Mouse (Mus musculus) neural tube, embryonic 11.5 days (tissue): ENCODE data around the gene Cdk19. TPM values are rescaled to one million over a fixed set of nuclear protein-coding genes. Genes with fewer than 3 reads are reported as not detected.

Source experiments
- ATAC-seq: fragments of 200-750 bp; cut with Nextera tagmentation; 2 replicates; pipeline ENCODE4 v1.8.0; 2017; ENCODE audit warnings: moderate number of reproducible peaks, mild to moderate bottlenecking, moderate TSS enrichment, moderate library complexity; ENCODE audit not compliant: insufficient read depth, low FRiP score, low TSS enrichment
- DNase-seq: peaks from one replicate; pipeline ENCODE4 v3.0.0-alpha.2; 2015; ENCODE audit warnings: low spot score
- H3K27ac ChIP-seq: fragments of 300-500 bp; sonication (generic); 2 replicates; pipeline ENCODE4 v1.5.1; 2014; ENCODE audit warnings: low read depth, mild to moderate bottlenecking, low read length
- H3K27me3 ChIP-seq: fragments of 300-500 bp; sonication (generic); 2 replicates; pipeline ENCODE4 v1.6.1; 2014; ENCODE audit warnings: mild to moderate bottlenecking, low read length, mixed read lengths; ENCODE audit not compliant: control insufficient read depth, insufficient read depth
- H3K36me3 ChIP-seq: fragments of 300-500 bp; sonication (generic); 2 replicates; pipeline ENCODE4 v1.6.1; 2014; ENCODE audit warnings: mild to moderate bottlenecking, low read length, moderate library complexity, mixed read lengths; ENCODE audit not compliant: control insufficient read depth, insufficient read depth
- H3K4me1 ChIP-seq: fragments of 300-500 bp; sonication (generic); 2 replicates; pipeline ENCODE4 v1.6.1; 2014; ENCODE audit warnings: low read length, mixed read lengths; ENCODE audit not compliant: control insufficient read depth, insufficient read depth
- H3K4me2 ChIP-seq: fragments of 300-500 bp; sonication (generic); 2 replicates; pipeline ENCODE4 v1.6.1; 2014; ENCODE audit warnings: low read depth, mild to moderate bottlenecking, moderate library complexity
- H3K4me3 ChIP-seq: fragments of 300-500 bp; sonication (generic); 2 replicates; pipeline ENCODE4 v1.5.1; 2014; ENCODE audit warnings: low read depth, low read length
- H3K9ac ChIP-seq: fragments of 300-500 bp; sonication (generic); 2 replicates; pipeline ENCODE4 v1.6.1; 2014; ENCODE audit warnings: mild to moderate bottlenecking, low read length
- H3K9me3 ChIP-seq: fragments of 300-500 bp; sonication (generic); 2 replicates; pipeline ENCODE4 v1.6.1; 2016; ENCODE audit warnings: low read length; ENCODE audit not compliant: control insufficient read depth
- WGBS: fragments of 180-500 bp; shearing (Covaris S2); extraction: QIAGEN DNeasy Blood & Tissue Kit; methylation state at CpG from one replicate; pipeline ENCODE4 v1.1.7; 2014; 5-methylcytosine and 5-hydroxymethylcytosine counted together
- polyA plus RNA-seq: library from polyadenylated mRNA; unstranded; fragments of >200 nt; fragmentation: Nextera tagmentation; extraction: Ambion mirVana; gene quantifications from 2 replicates; pipeline ENCODE4 v1.2.1, GENCODE M21; 2014

Cdk19 gene
- polyA plus RNA-seq, 1 experiment from 2014 or later: 8.2 TPM

DNA sequence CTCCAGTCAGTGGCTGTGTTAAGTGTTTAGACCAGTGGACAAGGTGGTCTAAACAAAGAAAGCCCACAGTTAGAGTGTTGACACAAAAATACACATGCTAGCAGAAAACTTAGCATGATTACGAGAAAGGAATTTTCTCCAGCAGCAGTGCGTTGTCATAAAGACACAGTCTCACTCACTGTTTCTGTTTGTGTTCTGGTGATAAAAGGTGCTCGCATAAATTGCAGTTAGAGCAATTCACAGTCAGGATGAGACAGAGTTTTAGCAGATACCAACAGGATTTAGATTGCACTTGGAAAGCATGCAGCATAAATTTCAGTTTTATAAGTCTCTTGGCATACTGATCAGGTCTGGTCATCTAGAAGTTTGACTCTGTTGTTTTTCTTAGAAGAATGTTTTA is 59.5 kb downstream of the Cdk19 start:
- Histone ChIP-seq H3K4me2 (no peak overlapping the region), H3K27me3 (no peaks in the 10 kb centered on the region), H3K4me3 (no peak overlapping the region), H3K27ac (no peak overlapping the region), H3K4me1 (no peaks in the 10 kb centered on the region), H3K9me3 (no peaks in the 10 kb centered on the region), H3K36me3 (no peaks in the 10 kb centered on the region), H3K9ac (no peak overlapping the region)
- ATAC-seq: no peak
- 90% methylated on average over 3 of the region's 3 CpGs for WGBS
- DNase-seq: no peak

DNA sequence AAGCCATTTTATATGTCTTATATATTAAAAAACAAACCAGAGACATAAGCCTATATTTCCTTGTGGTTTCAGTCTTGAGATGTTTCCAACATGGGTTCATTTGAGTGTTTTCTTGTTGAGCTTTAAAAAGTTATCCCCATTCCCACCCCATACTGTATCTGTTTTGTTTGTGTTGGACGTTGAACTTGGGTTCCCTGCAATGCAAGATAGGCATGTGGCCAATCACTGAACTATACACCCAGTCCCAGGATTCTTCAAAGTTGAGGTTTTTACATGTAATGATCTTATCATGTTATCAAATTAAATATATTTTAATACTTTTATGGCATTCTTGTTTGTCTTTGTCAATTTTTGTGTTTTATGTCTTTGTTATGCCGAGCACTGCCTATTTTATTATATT is 60.0 kb downstream of the Cdk19 start:
- Histone ChIP-seq H3K4me1 (no peaks in the 10 kb centered on the region), H3K9me3 (no peaks in the 10 kb centered on the region), H3K27ac (no peak overlapping the region), H3K36me3 (no peaks in the 10 kb centered on the region), H3K4me2 (no peak overlapping the region), H3K9ac (no peak overlapping the region), H3K27me3 (no peaks in the 10 kb centered on the region), H3K4me3 (no peak overlapping the region)
- DNase-seq: no peak
- 79% methylated on average over 2 of the region's 2 CpGs for WGBS
- ATAC-seq: no peak

GRCm38 (mm10) chr10:40400293-40400692 is 60.9 kb downstream of the Cdk19 start:
- H3K36me3 ChIP-seq: no peaks in the 10 kb centered on the region
- no peak overlapping the region for H3K27ac ChIP-seq
- no peaks in the 10 kb centered on the region for H3K27me3 ChIP-seq
- 88% methylated on average over 4 of the region's 4 CpGs for WGBS
- no peak for ATAC-seq
- H3K4me3 ChIP-seq: no peak overlapping the region
- no peaks in the 10 kb centered on the region for H3K9me3 ChIP-seq
- H3K4me1 ChIP-seq: no peaks in the 10 kb centered on the region
- DNase-seq: no peak
- no peak overlapping the region for H3K4me2 ChIP-seq
- no peak overlapping the region for H3K9ac ChIP-seq

GRCm38 (mm10) chr10:40406655-40407054 is 67.3 kb downstream of the Cdk19 start:
- ATAC-seq: no peak
- WGBS: 94% methylated on average over 3 of the region's 3 CpGs

GRCm38 (mm10) chr10:40409336-40409735 is 70.0 kb downstream of the Cdk19 start:
- Histone ChIP-seq H3K9me3 (no peaks in the 10 kb centered on the region), H3K27me3 (no peaks in the 10 kb centered on the region), H3K27ac (no peak overlapping the region), H3K36me3 (no peaks in the 10 kb centered on the region), H3K4me3 (no peak overlapping the region), H3K4me2 (no peak overlapping the region), H3K4me1 (no peaks in the 10 kb centered on the region), H3K9ac (no peak overlapping the region)
- DNase-seq: no peak
- ATAC-seq: no peak
- WGBS: 92% methylated on average over 2 of the region's 2 CpGs

More at GRCm38 (mm10) chr10:40406655-40407054, 67.3 kb downstream of the Cdk19 start:
- H3K9me3 ChIP-seq: no peaks in the 10 kb centered on the region
- H3K9ac ChIP-seq: no peak overlapping the region
- H3K4me2 ChIP-seq: no peak overlapping the region
- no peaks in the 10 kb centered on the region for H3K27me3 ChIP-seq
- H3K27ac ChIP-seq: no peak overlapping the region
- no peaks in the 10 kb centered on the region for H3K36me3 ChIP-seq
- DNase-seq: no peak
- no peaks in the 10 kb centered on the region for H3K4me1 ChIP-seq
- H3K4me3 ChIP-seq: no peak overlapping the region

- Histone ChIP-seq H3K9me3 (no peaks in the 10 kb centered on the region), H3K4me2 (no peak overlapping the region), H3K9ac (no peak overlapping the region), H3K27me3 (no peaks in the 10 kb centered on the region), H3K4me1 (no peaks in the 10 kb centered on the region), H3K27ac (no peak overlapping the region), H3K36me3 (no peaks in the 10 kb centered on the region), H3K4me3 (no peak overlapping the region)
- WGBS: 95% methylated on average over 2 of the region's 2 CpGs
- no peak for ATAC-seq
- DNase-seq: no peak
These were observed 72.0 kb downstream of the Cdk19 start for GRCm38 (mm10) chr10:40411370-40411769.

GRCm38 (mm10) chr10:40416944-40417343 is 77.6 kb downstream of the Cdk19 start:
- 83% methylated on average over 7 of the region's 7 CpGs for WGBS
- no peak overlapping the region for H3K9ac ChIP-seq
- no peak for DNase-seq

GRCm38 (mm10) chr10:40419841-40420240 is 80.5 kb downstream of the Cdk19 start:
- Histone ChIP-seq H3K4me2 (no peak overlapping the region), H3K4me1 (no peaks in the 10 kb centered on the region), H3K4me3 (no peak overlapping the region), H3K27me3 (no peaks in the 10 kb centered on the region), H3K9ac (no peak overlapping the region), H3K27ac (no peak overlapping the region), H3K9me3 (no peaks in the 10 kb centered on the region), H3K36me3 (no peaks in the 10 kb centered on the region)
- DNase-seq (no peak), ATAC-seq (no peak)
- WGBS: 76% methylated on average over 4 of the region's 4 CpGs

More at GRCm38 (mm10) chr10:40416944-40417343, 77.6 kb downstream of the Cdk19 start:
- Histone ChIP-seq H3K4me1 (no peaks in the 10 kb centered on the region), H3K4me2 (no peak overlapping the region), H3K27me3 (no peaks in the 10 kb centered on the region), H3K9me3 (no peaks in the 10 kb centered on the region), H3K36me3 (no peaks in the 10 kb centered on the region), H3K27ac (no peak overlapping the region), H3K4me3 (no peak overlapping the region)
- ATAC-seq: no peak

DNA sequence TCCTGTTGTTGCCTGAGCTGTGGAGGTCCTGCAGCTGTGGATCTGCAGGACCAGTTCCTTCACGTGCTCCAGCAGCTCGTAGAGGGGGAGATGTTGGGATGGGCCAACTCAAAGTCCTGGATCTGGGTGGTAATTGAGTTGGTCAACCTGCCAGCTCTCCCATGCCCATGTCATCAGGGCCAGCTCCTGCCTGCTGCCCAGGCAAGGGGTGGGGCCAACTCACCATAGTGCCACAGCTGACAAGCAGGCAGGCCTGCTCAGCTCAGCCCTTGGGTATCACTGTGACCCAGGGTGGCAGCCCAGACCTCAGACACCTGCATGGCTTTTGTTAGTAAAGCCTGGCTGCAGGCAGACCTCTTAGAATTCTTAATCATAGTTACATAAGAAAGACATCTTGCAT is 81.3 kb downstream of the Cdk19 start:
- Histone ChIP-seq H3K4me3 (no peak overlapping the region), H3K4me1 (0 out of 2 replicates have a peak, but pooled peaks cover 2% of the 10 kb centered on the region), H3K9me3 (no peaks in the 10 kb centered on the region), H3K4me2 (no peak overlapping the region), H3K9ac (no peak overlapping the region), H3K27ac (no peak overlapping the region), H3K36me3 (no peaks in the 10 kb centered on the region), H3K27me3 (no peaks in the 10 kb centered on the region)
- WGBS: 84% methylated on average over 2 of the region's 2 CpGs
- no peak for ATAC-seq
- DNase-seq: no peak
